Mouse (Mus musculus) adrenal gland, postnatal 10 days (tissue): ENCODE results near the gene Btk. TPM values are rescaled to one million over a fixed set of nuclear protein-coding genes. Genes with fewer than 3 reads are reported as not detected.

Experiments
- DNase-seq: peaks from one replicate; pipeline ENCODE4 v3.0.0; 2021; ENCODE audit warnings: mixed read lengths
- total RNA-seq, 2 experiments: library from RNA; stranded (reverse); gene quantifications; 2 replicates each; pipeline ENCODE4 v1.2.3; 2021

Btk gene
- total RNA-seq, 2 experiments from 2014 or later = 2.5 to 3.3 TPM

- no peak for DNase-seq
Observed at GRCm38 (mm10) chrX:134580528-134581305, 2.7 kb downstream of the Btk start.

DNA sequence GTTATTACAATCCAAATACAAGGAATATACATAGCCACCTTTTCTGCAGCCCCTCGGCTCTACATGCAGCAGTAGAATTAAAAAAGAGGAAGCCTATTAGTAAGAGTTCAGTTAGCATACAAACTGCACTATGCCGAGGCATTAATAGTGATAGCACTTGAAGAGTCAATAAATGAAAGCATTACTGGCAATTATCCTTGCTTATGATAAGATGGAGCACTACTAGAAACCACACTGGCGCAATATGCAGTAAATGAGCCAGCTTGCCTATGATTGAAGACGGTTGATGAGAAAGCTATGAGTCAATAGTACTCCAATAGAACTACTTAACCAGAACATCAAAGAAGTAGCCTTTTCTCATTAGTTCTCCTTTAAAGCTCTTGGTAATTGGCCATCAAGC is 5.5 kb downstream of the Btk start:
- no peak for DNase-seq

GRCm38 (mm10) chrX:134566536-134567222 is 16.7 kb downstream of the Btk start:
- no peak for DNase-seq

DNA sequence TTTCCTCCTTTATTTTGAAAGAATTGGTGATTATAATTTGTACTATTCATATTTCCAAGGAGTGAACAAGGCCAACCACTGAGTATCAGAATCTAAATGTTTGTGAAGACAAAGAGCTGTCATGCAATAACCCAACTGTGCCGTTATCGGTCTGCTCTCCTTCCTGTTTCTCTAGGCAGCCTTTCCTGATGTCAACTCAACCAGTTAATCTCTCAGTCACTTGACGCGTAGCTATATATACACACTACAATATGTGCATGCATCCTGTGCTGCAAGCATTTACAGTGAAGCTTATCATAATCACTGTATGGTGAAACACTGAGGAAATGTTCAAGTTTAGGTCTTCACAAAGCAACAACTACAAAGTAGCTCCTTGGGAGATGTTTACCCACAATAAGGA is 19.0 kb downstream of the Btk start:
- DNase-seq = no peak

GRCm38 (mm10) chrX:134554425-134554824 is 28.9 kb downstream of the Btk start:
- DNase-seq = no peak

DNA sequence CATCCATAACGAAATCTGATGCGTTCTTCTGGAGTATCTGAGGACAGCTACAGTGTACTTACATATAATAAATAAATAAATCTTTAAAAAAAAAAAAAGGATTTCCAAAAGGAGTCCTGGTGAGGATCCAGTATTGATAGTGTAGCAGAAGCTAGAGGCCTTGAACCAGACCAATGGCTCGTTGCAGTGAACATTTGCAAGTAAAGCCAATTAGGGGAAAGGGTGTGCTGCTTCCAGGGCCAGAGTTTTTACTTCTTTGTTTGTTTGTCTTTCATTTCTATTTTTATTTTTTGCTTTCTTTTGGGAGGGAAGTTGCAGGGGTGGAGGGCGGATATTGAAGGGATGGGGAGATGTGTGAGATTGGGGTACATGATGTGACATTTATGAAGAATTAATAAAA is 30.0 kb downstream of the Btk start:
- DNase-seq = no peak

GRCm38 (mm10) chrX:134550903-134551302 is 32.5 kb downstream of the Btk start:
- DNase-seq = peak; percentile 9

GRCm38 (mm10) chrX:134547330-134547729 is 36.0 kb downstream of the Btk start:
- no peak for DNase-seq

- no peak for DNase-seq
Observed at GRCm38 (mm10) chrX:134541955-134542308, 41.4 kb downstream of the Btk start.

- peak; percentile 74 for DNase-seq
Observed at GRCm38 (mm10) chrX:134541145-134541954, 42.0 kb downstream of the Btk start, which contains the start of gene Timm8a1. Timm8a1 (minus strand) TSS chrX:134541865.

DNA sequence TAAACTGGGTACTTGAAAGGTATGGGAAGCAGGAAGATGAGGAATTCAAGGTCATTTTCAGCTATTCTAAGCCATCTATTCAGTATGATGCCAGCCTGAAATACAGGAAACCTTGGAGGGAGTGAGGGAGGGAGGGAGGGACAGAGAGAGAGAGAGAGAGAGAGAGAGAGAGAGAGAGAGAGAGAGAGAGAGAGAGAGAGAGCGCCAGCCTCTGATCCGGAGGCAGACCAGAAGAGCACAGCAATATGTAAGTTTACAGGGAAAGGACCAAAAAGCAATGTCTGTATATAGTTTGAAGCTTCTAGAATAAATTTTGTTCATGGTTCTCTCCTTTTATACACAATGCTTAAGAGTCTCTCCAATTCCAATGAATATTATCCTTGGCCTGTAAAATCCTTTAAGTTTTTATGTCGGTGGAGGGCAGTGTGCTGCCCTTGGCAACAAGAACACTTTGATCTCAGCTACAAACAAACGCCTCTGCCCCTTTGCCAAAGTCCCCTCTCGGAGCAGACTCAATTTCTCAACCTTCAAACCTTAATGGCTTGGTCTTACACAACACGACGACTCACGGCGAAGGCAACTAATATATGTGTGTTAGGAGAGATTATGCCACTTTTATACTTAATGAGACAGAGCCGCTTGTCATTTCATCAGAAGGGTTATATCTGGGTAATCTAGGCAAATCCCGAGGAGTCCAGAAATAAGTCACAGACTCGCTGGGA is 42.8 kb downstream of the Btk start:
- DNase-seq = peak; percentile 15

- DNase-seq = peak; percentile 2
Observed at GRCm38 (mm10) chrX:134539795-134540194, 43.6 kb downstream of the Btk start.

DNA sequence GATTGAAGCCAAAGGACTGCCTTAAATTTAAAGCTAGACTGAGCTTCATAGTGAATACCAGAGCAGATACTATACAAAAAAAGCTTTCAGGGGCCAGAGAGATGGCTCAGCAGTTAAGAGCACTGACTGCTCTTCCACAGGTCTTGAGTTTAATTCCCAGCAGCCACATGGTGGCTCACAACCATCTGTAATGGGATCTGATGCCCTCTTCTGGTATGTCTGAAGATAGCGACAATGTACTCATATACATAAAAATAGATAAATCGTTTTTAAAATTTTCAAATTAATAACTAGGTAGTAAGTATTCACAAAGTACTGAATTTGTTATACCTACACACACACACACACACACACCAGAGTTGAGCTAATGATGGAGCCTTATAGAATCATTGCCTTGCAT is 50.0 kb downstream of the Btk start:
- DNase-seq = no peak

- no peak for DNase-seq
Observed at GRCm38 (mm10) chrX:134525260-134525659, 58.1 kb downstream of the Btk start.

- DNase-seq = no peak
Observed at GRCm38 (mm10) chrX:134523772-134524171, 59.6 kb downstream of the Btk start.

GRCm38 (mm10) chrX:134509473-134509872 is 73.9 kb downstream of the Btk start:
- DNase-seq = no peak

- no peak for DNase-seq
Observed at GRCm38 (mm10) chrX:134507977-134508376, 75.4 kb downstream of the Btk start.

DNA sequence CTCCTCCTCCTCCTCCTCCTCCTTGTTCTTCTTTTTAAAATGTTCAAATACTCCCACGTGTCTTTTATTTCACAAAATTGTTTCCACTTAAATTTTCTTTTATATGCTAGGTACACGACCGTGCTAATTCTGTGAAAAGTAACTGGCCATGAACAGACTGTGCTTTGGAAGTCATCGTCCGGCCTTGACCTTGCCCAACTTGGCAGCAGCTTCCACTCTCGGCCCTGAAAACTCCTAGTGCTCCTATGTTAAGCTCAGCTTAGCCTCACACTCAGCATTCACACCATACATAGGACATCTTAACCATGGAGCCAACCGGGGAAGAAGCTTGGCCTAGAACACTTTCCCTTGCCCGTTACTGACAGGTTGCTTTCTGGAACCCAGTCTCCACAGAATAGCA is 82.7 kb downstream of the Btk start:
- peak; percentile 58 for DNase-seq
